Mouse (Mus musculus): ENCODE results near the gene Slc5a1.

Gene Slc5a1

GRCm38 (mm10) chr5:33104025-33104481 lies at the start of gene Slc5a1:
Gene Slc5a1 (plus strand): TSS chr5:33104219.
- no peak for DNase-seq

- no peak for DNase-seq
These were observed 47.8 kb upstream of the Slc5a1 start for GRCm38 (mm10) chr5:33056126-33056765.

GRCm38 (mm10) chr5:33070071-33070470 lies 33.9 kb upstream of the Slc5a1 start:
- no peak for DNase-seq

GRCm38 (mm10) chr5:33076490-33077191 lies 27.4 kb upstream of the Slc5a1 start:
- DNase-seq = no peak

- DNase-seq = no peak
These were observed 21.1 kb upstream of the Slc5a1 start for GRCm38 (mm10) chr5:33082896-33083295.

GRCm38 (mm10) chr5:33084599-33084998 lies 19.4 kb upstream of the Slc5a1 start:
- no peak for DNase-seq

- DNase-seq = no peak
These were observed 12.7 kb upstream of the Slc5a1 start for GRCm38 (mm10) chr5:33091342-33091741.

GRCm38 (mm10) chr5:33095315-33095714 lies 8.7 kb upstream of the Slc5a1 start:
- no peak for DNase-seq

GRCm38 (mm10) chr5:33102369-33103055 lies 1.5 kb upstream of the Slc5a1 start:
- no peak for DNase-seq

GRCm38 (mm10) chr5:33104876-33105275 lies 857 bp downstream of the Slc5a1 start:
- DNase-seq = no peak

GRCm38 (mm10) chr5:33105660-33106059 lies 1.6 kb downstream of the Slc5a1 start:
- no peak for DNase-seq

GRCm38 (mm10) chr5:33107056-33107455 lies 3.0 kb downstream of the Slc5a1 start:
- DNase-seq = no peak

- DNase-seq = no peak
These were observed 3.9 kb downstream of the Slc5a1 start for GRCm38 (mm10) chr5:33107778-33108405.

GRCm38 (mm10) chr5:33121871-33122315 lies 17.9 kb downstream of the Slc5a1 start:
- DNase-seq = no peak

GRCm38 (mm10) chr5:33123658-33124057 lies 19.6 kb downstream of the Slc5a1 start:
- no peak for DNase-seq

GRCm38 (mm10) chr5:33125318-33125717 lies 21.3 kb downstream of the Slc5a1 start:
- no peak for DNase-seq

- no peak for DNase-seq
These were observed 30.1 kb downstream of the Slc5a1 start for GRCm38 (mm10) chr5:33134132-33134531.

GRCm38 (mm10) chr5:33135611-33136010 lies 31.6 kb downstream of the Slc5a1 start:
- DNase-seq = no peak

- peak; percentile 23 for DNase-seq
These were observed 38.9 kb downstream of the Slc5a1 start for GRCm38 (mm10) chr5:33142790-33143455.

- peak; percentile 8 for DNase-seq
These were observed 40.0 kb downstream of the Slc5a1 start for GRCm38 (mm10) chr5:33144025-33144424.

GRCm38 (mm10) chr5:33146837-33147236 lies 42.8 kb downstream of the Slc5a1 start:
- DNase-seq = no peak

- no peak for DNase-seq
These were observed 43.7 kb downstream of the Slc5a1 start for GRCm38 (mm10) chr5:33147691-33148090.

- no peak for DNase-seq
These were observed 89.5 kb downstream of the Slc5a1 start for GRCm38 (mm10) chr5:33193567-33193966.

Data from right cerebral cortex, postnatal 14 days (tissue).